Mouse (Mus musculus): ENCODE results near the gene Naglu.

The Naglu gene

GRCm38 (mm10) chr11:101057860-101058259 lies 12.0 kb upstream of the Naglu start:
- peak; percentile 79 for DNase-seq (ENCODE audit: low spot score)

- DNase-seq (ENCODE audit: low spot score): no peak
These were observed 11.1 kb upstream of the Naglu start for GRCm38 (mm10) chr11:101058726-101059125.

GRCm38 (mm10) chr11:101059473-101059872 lies 10.3 kb upstream of the Naglu start:
- DNase-seq (ENCODE audit: low spot score): no peak

GRCm38 (mm10) chr11:101060126-101060525 lies 9.7 kb upstream of the Naglu start:
- no peak for DNase-seq (ENCODE audit: low spot score)

- no peak for DNase-seq (ENCODE audit: low spot score)
These were observed 8.8 kb upstream of the Naglu start for GRCm38 (mm10) chr11:101061049-101061448.

GRCm38 (mm10) chr11:101062165-101062884 lies 7.5 kb upstream of the Naglu start:
- DNase-seq (ENCODE audit: low spot score): no peak

- no peak for DNase-seq (ENCODE audit: low spot score)
These were observed 6.7 kb upstream of the Naglu start for GRCm38 (mm10) chr11:101062971-101063675.

- DNase-seq (ENCODE audit: low spot score): peak; percentile 45
These were observed 6.0 kb upstream of the Naglu start for GRCm38 (mm10) chr11:101063676-101064327.

GRCm38 (mm10) chr11:101064462-101064861 lies 5.3 kb upstream of the Naglu start:
- DNase-seq (ENCODE audit: low spot score): no peak

- DNase-seq (ENCODE audit: low spot score): no peak
These were observed 4.8 kb upstream of the Naglu start for GRCm38 (mm10) chr11:101065002-101065401.

GRCm38 (mm10) chr11:101066549-101067412 lies 3.0 kb upstream of the Naglu start:
- DNase-seq (ENCODE audit: low spot score): peak; percentile 90

GRCm38 (mm10) chr11:101070189-101070527 lies 346 bp downstream of the Naglu start:
- no peak for DNase-seq (ENCODE audit: low spot score)

GRCm38 (mm10) chr11:101070987-101071386 lies 1.2 kb downstream of the Naglu start:
- no peak for DNase-seq (ENCODE audit: low spot score)

- DNase-seq (ENCODE audit: low spot score): no peak
These were observed 2.1 kb downstream of the Naglu start for GRCm38 (mm10) chr11:101071810-101072428.

- DNase-seq (ENCODE audit: low spot score): no peak
These were observed 8.3 kb downstream of the Naglu start, which contains the start of gene Hsd17b1 for GRCm38 (mm10) chr11:101078121-101078520. Gene Hsd17b1, plus strand, starts transcription at chr11:101078411.

GRCm38 (mm10) chr11:101079746-101080145 lies 9.9 kb downstream of the Naglu start:
- no peak for DNase-seq (ENCODE audit: low spot score)

- DNase-seq (ENCODE audit: low spot score): no peak
These were observed 10.6 kb downstream of the Naglu start for GRCm38 (mm10) chr11:101080421-101080820.

GRCm38 (mm10) chr11:101081659-101082058 lies 11.8 kb downstream of the Naglu start:
- DNase-seq (ENCODE audit: low spot score): no peak

GRCm38 (mm10) chr11:101082208-101083082 lies 12.6 kb downstream of the Naglu start, which contains the start of gene Coasy:
Gene Coasy, plus strand, starts transcription at chr11:101082565.
- DNase-seq (ENCODE audit: low spot score): peak; percentile 93

GRCm38 (mm10) chr11:101083083-101083697 lies 13.4 kb downstream of the Naglu start:
- no peak for DNase-seq (ENCODE audit: low spot score)
